Mouse (Mus musculus): ENCODE results near the gene Ift46. TPM values are rescaled to one million over a fixed set of nuclear protein-coding genes. Genes with fewer than 3 reads are reported as not detected.

Gene Ift46
- total and polyA plus RNA-seq, 3 experiments: 22.7 to 28.3 (median 27.8) TPM

DNA sequence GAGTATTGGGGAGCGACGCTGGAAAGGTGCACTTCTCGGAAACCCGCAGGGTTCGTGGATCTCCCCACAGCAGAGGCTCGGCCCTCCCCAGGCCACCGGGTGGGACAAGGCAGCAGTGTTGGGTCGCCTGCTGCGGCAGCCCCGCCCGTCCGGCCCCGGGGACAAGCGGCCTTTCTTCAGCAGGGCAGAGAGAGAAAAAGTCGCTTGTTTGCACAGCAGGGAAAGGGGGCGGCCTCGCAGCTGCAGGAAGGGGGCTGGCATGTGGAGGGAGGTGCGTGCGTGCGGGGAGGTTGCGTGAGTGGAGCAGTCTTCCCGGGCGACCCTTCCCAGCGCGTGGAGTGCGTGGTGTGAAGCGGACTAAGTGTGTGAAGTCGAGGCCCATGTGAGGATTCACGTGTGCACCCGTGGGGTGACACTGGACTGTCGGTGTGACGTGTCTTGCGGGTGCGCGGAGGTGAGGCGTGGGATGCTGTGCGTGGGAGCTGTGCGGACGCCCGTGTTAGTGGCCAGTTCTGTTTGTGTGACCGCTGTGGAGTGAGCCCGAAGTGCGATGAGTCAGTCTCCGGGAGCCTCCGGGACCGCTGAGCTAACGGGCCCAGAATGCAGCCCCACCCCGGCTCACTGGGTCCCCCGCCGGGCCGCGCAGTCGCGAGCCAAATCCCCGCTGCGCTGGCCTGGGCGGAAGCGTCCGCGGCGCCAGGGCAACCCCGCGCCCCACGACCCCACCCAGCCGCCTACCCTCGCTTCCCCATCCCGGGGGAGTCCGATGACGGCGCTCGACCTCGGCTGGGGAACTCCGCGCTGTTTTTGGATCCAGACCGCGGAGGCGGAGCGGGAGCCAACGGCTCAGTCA is 33.8 kb upstream of the Ift46 start:
- TF ChIP-seq CTCF (IDR thresholded peaks at IDR 0.05): no peak
- TF ChIP-seq POLR2A (IDR thresholded peaks at IDR 0.05; ENCODE audit: insufficient read depth, low read depth, low read length): peak; percentile 47
- TF ChIP-seq EP300 (IDR thresholded peaks at IDR 0.05; ENCODE audit: insufficient read depth, low read depth, low read length): no peak
- Histone ChIP-seq H3K4me1 (ENCODE audit: control insufficient read depth, insufficient read depth, low read length) (peaks cover 12% of the 10 kb centered on the region), H3K36me3 (ENCODE audit: control insufficient read depth, insufficient read depth, low read length) (no peaks in the 10 kb centered on the region), H3K9ac (ENCODE audit: low read depth, low read length) (peak overlapping the region; percentile 67), H3K79me2 (replicated peaks; ENCODE audit: control insufficient read depth, insufficient read depth, low read length) (no peaks in the 10 kb centered on the region), H3K27ac (peak overlapping the region; percentile 97), H3K27me3 (ENCODE audit: control insufficient read depth, insufficient read depth, low read length) (no peaks in the 10 kb centered on the region), H3K4me3 (peak overlapping the region; percentile 65)
- 9% methylated on average over 79 of the region's 79 CpGs for WGBS
- intact Hi-C loops (cut with DNase I): loop anchor here (2.0 to 5.0 kb wide), 2 partner anchors 33 to 247 kb away; partner anchors contain the start of genes Arcn1 and Ift46
- DNase-seq: peak; percentile 89 to 91

DNA sequence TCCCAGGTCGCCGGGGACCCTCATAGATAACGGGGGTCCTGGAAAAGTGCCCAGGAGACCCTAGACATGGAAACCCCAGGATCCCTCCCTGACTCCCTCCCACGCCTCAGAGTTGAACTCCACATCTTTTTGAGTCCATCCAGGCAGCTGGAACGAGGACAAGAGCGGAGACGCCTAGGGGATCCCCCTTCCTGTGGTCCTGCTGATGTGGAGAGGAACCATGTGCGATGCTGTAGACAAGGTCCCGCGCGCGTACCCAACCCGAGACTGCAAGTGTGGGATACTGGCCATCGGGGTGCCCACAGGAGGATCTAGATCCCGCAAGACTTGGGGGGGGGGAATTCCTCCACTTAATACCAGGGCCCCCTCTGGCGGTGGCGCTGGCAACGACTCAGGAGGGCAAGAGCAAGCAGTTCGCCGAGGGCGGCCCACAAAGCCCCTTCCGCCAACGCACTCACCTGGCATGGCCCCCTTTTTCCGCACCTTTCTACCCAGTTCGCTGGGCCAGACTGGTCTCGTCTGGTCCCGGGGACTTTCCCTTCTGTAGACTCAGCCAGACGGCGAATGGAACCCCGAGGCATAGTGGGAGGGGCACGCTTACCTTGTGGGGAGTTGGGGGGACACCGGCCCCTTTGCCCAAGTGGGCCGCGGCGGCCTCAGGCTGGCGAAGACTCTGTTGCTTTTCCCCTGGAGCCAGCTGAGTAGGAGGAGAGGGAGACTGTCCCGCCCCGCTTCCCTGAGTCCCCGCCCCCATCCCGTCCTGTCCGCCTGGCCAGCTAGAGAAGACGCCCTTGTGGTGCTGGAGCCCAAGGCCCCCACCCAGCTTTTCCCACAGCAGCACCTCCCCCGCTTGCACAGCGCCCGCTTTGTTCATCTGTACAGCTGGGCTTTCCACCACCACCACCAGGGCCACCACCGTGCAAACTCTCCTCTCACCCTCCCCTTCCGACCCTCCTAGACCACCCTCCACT is 32.9 kb upstream of the Ift46 start, which contains the start of gene Phldb1:
Phldb1 (minus strand) TSS at position 675 of the 971 bp plus-strand sequence.
- TF ChIP-seq EP300 (IDR thresholded peaks at IDR 0.05; ENCODE audit: insufficient read depth, low read depth, low read length) (0 out of 2 replicates have a peak, but pooled peaks have one; percentile 4), POLR2A (IDR thresholded peaks at IDR 0.05; ENCODE audit: insufficient read depth, low read depth, low read length) (peak; percentile 79), CTCF (IDR thresholded peaks at IDR 0.05) (peak; percentile 67)
- Histone ChIP-seq H3K27me3 (ENCODE audit: control insufficient read depth, insufficient read depth, low read length) (no peaks in the 10 kb centered on the region), H3K27ac (peak within 1 kb of the TSS; percentile 97), H3K4me1 (ENCODE audit: control insufficient read depth, insufficient read depth, low read length) (peaks cover 11% of the 10 kb centered on the region), H3K9ac (ENCODE audit: low read depth, low read length) (peak within 1 kb of the TSS; percentile 67), H3K79me2 (replicated peaks; ENCODE audit: control insufficient read depth, insufficient read depth, low read length) (no peaks in the 10 kb centered on the region), H3K36me3 (ENCODE audit: control insufficient read depth, insufficient read depth, low read length) (no peaks in the 10 kb centered on the region), H3K4me3 (peak within 1 kb of the TSS; percentile 65)
- DNase-seq: peak; percentile 85
- 2% methylated on average over 47 of the region's 47 CpGs for WGBS
- intact Hi-C loops (cut with DNase I): loop anchor here (1.0 to 5.0 kb wide), 3 partner anchors 43 to 248 kb away; no protein-coding TSS in a partner anchor

DNA sequence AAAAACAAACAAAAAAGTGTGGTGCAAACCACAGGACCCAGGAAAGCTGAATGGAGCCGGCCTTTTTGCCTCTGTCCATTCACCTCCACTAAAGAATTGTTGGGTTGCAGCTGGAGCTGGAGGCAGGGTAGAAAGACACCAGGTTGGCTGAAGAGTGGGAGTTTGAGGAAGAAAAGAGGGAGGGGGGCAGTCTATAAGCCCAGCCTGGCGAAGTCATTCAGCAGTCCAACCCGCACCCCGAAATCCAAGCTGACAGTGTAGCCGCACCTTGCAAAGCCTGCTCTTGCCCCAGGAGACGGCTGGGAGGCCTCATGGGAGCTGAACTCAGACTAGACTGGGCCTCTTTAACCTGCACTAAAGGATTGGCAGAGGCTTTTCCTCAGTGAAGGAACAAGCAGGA is 31.8 kb upstream of the Ift46 start:
- TF ChIP-seq POLR2A (IDR thresholded peaks at IDR 0.05; ENCODE audit: insufficient read depth, low read depth, low read length): no peak
- no peak overlapping the region for H3K9ac ChIP-seq (ENCODE audit: low read depth, low read length)
- peak overlapping the region; percentile 97 for H3K27ac ChIP-seq
- H3K79me2 ChIP-seq (replicated peaks; ENCODE audit: control insufficient read depth, insufficient read depth, low read length): no peaks in the 10 kb centered on the region
- H3K27me3 ChIP-seq (ENCODE audit: control insufficient read depth, insufficient read depth, low read length): no peaks in the 10 kb centered on the region
- H3K36me3 ChIP-seq (ENCODE audit: control insufficient read depth, insufficient read depth, low read length): no peaks in the 10 kb centered on the region
- DNase-seq: no peak
- intact Hi-C loops (cut with DNase I): loop anchor here (1.0 to 5.0 kb wide), 2 partner anchors 44 to 79 kb away; no protein-coding TSS in a partner anchor
- H3K4me1 ChIP-seq (ENCODE audit: control insufficient read depth, insufficient read depth, low read length): peaks cover 11% of the 10 kb centered on the region
- H3K4me3 ChIP-seq: no peak overlapping the region
- 79% methylated on average over 6 of the region's 6 CpGs for WGBS

- H3K36me3 ChIP-seq (ENCODE audit: control insufficient read depth, insufficient read depth, low read length): no peaks in the 10 kb centered on the region
- no peaks in the 10 kb centered on the region for H3K27me3 ChIP-seq (ENCODE audit: control insufficient read depth, insufficient read depth, low read length)
- H3K79me2 ChIP-seq (replicated peaks; ENCODE audit: control insufficient read depth, insufficient read depth, low read length): no peaks in the 10 kb centered on the region
- H3K9ac ChIP-seq (ENCODE audit: low read depth, low read length): no peak overlapping the region
- WGBS: 76% methylated on average over 2 of the region's 2 CpGs
- no peak overlapping the region for H3K4me3 ChIP-seq
- intact Hi-C loops (cut with DNase I): loop anchor here (5.0 kb wide), 1 partner anchor 79 kb away; no protein-coding TSS in a partner anchor
- H3K27ac ChIP-seq: peak overlapping the region; percentile 97
- TF ChIP-seq EP300 (IDR thresholded peaks at IDR 0.05; ENCODE audit: insufficient read depth, low read depth, low read length) (no peak), POLR2A (IDR thresholded peaks at IDR 0.05; ENCODE audit: insufficient read depth, low read depth, low read length) (no peak), CTCF (IDR thresholded peaks at IDR 0.05) (no peak)
- no peak for DNase-seq
- peaks cover 11% of the 10 kb centered on the region for H3K4me1 ChIP-seq (ENCODE audit: control insufficient read depth, insufficient read depth, low read length)
Observed at GRCm38 (mm10) chr9:44736301-44736700, 31.4 kb upstream of the Ift46 start.

- Histone ChIP-seq H3K9ac (ENCODE audit: low read depth, low read length) (no peak overlapping the region), H3K4me3 (no peak overlapping the region), H3K27me3 (ENCODE audit: control insufficient read depth, insufficient read depth, low read length) (no peaks in the 10 kb centered on the region), H3K79me2 (replicated peaks; ENCODE audit: control insufficient read depth, insufficient read depth, low read length) (no peaks in the 10 kb centered on the region), H3K27ac (peak overlapping the region; percentile 97), H3K36me3 (ENCODE audit: control insufficient read depth, insufficient read depth, low read length) (no peaks in the 10 kb centered on the region), H3K4me1 (ENCODE audit: control insufficient read depth, insufficient read depth, low read length) (peaks cover 8% of the 10 kb centered on the region)
- TF ChIP-seq EP300 (IDR thresholded peaks at IDR 0.05; ENCODE audit: insufficient read depth, low read depth, low read length) (peak; percentile 88), CTCF (IDR thresholded peaks at IDR 0.05) (no peak), POLR2A (IDR thresholded peaks at IDR 0.05; ENCODE audit: insufficient read depth, low read depth, low read length) (peak; percentile 38; the same call in 1 of the 2 replicates)
- intact Hi-C loops (cut with DNase I): loop anchor here (5.0 kb wide), 1 partner anchor 80 kb away; no protein-coding TSS in a partner anchor
- 27% methylated on average over 8 of the region's 8 CpGs for WGBS
- DNase-seq: peak; percentile 77 to 86
Observed at GRCm38 (mm10) chr9:44737240-44737949, 30.3 kb upstream of the Ift46 start.
